Mouse (Mus musculus) brown adipose tissue, adult 24 weeks (tissue): ENCODE measurements around the gene Egfem1. TPM values are rescaled to one million over a fixed set of nuclear protein-coding genes. Genes with fewer than 3 reads are reported as not detected.

Experiments
- H3K27ac ChIP-seq: fragments of 200-500 bp; replicated peaks from 2 replicates; pipeline ENCODE4 v1.5.1; 2012; ENCODE audit warnings: low read depth, mild to moderate bottlenecking, low read length
- H3K4me1 ChIP-seq: fragments of 200-500 bp; 2 replicates; pipeline ENCODE4 v1.6.1; 2012; ENCODE audit warnings: low read length, mixed read lengths; ENCODE audit not compliant: control insufficient read depth, insufficient read depth, insufficient read length
- H3K4me3 ChIP-seq: fragments of 200-500 bp; 2 replicates; pipeline ENCODE4 v1.5.1; 2012; ENCODE audit warnings: low read depth, mild to moderate bottlenecking, low read length, moderate library complexity; ENCODE audit not compliant: insufficient read depth
- polyA plus RNA-seq: library from polyadenylated mRNA; stranded (reverse); fragments of >200 nt; gene quantifications from 2 replicates; pipeline ENCODE4 v1.2.4, GENCODE M21; 2012; ENCODE audit not compliant: missing spikeins, insufficient read depth, insufficient read length

The Egfem1 gene
- polyA plus RNA-seq: not detected in 2 replicates

DNA sequence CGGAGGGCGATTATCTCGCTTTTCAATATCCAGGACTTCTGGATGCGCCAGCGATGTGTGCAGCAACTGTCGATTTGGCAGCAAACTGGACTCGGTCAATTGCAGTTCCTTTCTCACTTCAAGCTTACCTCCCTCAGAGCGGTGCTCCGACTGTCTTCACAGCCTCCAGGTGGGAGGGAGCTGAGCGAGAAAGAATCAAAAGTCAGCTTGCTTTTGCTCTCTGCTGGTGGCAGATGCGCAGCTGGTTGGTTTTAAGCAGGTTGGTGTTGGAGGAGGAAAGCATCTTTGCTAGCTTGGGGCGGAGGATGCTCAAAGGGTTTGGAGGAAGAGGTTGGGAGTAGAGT lies at the start of gene Egfem1:
Gene Egfem1, plus strand, starts transcription at position 72 of the 344 bp plus-strand sequence.
- no peak within 1 kb of the TSS for H3K27ac ChIP-seq
- peak within 1 kb of the TSS; percentile 52 for H3K4me3 ChIP-seq
- no peaks in the 10 kb centered on the region for H3K4me1 ChIP-seq

DNA sequence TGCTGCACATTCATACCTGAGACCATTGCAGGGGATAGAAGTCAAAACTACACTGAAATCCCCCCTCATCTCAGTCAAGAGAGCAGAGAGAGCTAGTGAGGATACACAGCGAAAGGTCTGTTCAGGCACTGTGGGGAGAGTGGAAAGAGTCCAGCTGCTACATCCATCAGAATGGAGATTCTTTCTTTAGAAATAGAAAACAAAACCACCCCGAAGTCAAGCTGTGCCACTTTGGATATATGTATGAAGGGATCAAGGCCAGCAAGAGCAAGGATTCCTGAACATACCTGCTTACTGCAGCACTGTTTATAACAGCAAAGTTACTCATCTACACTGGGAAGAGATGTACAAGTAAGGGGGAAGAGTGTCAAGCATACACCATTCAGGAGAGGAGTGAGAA lies 48.7 kb upstream of the Egfem1 start:
- Histone ChIP-seq H3K4me1 (no peaks in the 10 kb centered on the region), H3K4me3 (no peak overlapping the region), H3K27ac (no peak overlapping the region)

DNA sequence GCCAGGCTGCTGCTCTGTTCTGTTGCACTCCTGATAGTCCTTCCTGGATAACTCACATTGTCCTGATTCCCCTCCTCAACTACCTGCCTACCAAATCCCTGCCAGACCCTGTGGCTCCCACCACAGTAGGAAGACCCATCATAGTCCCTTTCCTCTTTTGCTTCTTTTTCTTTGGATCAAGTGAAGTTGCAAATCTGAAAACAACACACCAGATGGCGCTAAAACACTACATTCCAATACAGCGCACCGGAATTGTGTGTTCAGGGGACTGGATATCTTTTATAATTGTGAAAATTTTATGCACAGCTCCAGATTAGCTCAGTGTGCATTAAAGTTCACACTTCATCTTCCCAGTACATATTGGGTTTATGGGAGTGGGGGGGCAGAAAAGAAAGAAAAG lies 45.7 kb upstream of the Egfem1 start:
- H3K4me3 ChIP-seq: no peak overlapping the region
- H3K4me1 ChIP-seq: no peaks in the 10 kb centered on the region
- no peak overlapping the region for H3K27ac ChIP-seq

DNA sequence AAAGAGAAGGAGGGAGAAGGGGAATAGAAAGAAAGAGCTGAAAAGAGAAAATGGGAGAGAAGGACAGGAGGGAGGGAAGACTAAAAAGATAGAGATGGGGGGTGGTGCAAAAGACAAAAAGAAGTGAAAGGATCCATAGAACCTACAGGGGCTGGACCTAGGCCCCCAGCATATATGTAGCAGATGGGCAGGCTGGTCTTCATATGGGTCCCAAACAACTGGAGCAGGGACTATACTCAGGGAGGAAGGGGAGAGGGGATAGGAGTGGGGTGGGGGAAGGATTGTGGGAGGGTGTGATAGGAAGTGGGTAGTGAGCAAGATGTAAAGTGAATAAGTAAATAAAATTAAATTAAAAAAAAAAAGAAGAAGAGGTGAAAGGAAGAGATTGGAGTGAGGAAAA lies 45.2 kb upstream of the Egfem1 start:
- no peaks in the 10 kb centered on the region for H3K4me1 ChIP-seq
- H3K27ac ChIP-seq: no peak overlapping the region
- H3K4me3 ChIP-seq: no peak overlapping the region

DNA sequence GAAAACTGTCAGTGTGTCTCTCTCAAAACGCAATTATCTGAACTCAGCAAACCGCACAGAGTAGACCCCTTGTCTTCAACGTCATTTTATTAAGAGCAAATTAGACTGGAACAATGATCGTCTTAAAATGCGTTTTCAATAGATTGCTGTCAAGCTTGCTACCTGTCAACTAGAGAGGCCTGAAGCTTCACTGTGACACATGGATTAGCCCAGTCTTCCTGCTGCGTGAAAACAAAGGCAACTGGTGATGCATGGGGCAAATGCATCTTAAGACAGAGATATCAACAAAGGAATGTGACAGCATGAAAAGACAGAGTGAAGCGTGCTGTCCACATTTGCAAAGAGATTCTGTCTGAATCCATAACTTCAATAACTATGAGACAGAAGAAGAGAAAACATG lies 41.8 kb upstream of the Egfem1 start:
- H3K27ac ChIP-seq: no peak overlapping the region
- no peak overlapping the region for H3K4me3 ChIP-seq
- H3K4me1 ChIP-seq: no peaks in the 10 kb centered on the region

DNA sequence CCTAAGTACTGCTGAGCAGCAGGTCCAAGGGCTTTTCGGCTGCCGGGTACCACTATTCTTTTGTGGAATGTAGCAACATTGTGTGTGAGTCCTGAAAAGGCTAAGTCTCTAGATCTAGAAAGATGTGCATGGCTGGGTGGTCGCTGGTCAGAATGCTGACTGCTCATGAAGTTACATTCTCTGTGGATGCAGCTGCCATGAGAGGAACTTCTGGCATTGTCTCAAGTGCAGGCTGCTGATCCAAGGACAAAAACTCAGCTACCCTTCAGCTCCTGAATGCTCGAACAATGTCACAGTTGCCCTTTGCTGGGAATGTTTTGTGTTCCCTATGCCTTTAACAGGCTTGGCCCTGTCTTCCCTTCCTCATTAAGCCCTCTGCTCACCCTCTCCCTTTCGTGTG lies 35.5 kb upstream of the Egfem1 start:
- Histone ChIP-seq H3K4me3 (no peak overlapping the region), H3K27ac (no peak overlapping the region), H3K4me1 (no peaks in the 10 kb centered on the region)

DNA sequence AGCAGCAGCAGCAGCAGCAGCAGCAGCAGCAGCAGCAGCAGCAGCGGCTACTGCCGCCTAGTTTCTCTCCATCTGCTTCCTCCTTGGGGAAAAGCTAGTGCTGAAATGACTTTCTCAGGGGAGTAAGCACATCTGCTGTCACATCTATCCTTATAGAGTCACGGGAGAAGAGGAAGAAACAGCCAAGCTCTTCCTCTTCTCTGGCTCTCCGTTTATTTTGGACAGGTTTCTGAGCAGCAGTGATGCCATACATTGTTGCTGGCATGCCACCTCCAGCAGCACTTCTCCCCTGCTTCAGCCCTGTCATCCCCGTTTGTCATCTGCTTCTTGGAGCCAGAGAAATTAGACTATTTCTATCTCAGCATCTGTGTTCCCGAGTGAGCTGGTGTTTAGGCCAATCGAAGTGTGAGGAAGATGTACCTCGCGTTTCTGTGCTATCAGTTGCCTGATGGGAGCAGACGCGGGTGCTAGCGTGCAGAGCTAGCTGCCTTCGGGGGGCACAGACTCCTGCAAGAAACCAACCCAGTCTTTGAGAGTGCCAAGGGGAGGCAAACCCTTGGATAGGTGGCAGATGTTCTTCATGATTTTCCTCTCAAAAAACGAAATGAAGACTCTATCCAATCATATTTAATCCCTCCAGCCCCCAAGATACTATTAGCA lies 34.4 kb upstream of the Egfem1 start:
- Histone ChIP-seq H3K27ac (no peak overlapping the region), H3K4me1 (no peaks in the 10 kb centered on the region), H3K4me3 (no peak overlapping the region)

DNA sequence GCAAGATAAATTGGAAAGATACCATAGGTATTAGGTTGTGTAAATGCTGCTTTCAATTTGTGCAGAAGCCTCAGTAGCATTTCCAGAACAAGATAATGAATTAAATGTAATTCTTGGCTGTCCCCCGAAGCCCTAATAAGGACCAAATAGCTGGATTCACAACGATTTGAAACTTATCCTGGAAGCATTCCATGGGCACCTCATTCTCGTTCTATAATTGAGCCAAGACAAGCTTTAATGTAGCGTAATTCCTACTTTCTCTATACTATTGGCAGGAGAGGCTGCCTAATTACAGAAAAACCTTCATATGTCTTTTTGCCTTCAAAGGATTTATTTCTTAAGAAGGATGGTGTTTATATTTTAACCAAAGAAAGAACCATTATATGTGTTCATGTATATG lies 18.7 kb upstream of the Egfem1 start:
- H3K4me1 ChIP-seq: no peaks in the 10 kb centered on the region
- no peak overlapping the region for H3K4me3 ChIP-seq
- H3K27ac ChIP-seq: no peak overlapping the region

DNA sequence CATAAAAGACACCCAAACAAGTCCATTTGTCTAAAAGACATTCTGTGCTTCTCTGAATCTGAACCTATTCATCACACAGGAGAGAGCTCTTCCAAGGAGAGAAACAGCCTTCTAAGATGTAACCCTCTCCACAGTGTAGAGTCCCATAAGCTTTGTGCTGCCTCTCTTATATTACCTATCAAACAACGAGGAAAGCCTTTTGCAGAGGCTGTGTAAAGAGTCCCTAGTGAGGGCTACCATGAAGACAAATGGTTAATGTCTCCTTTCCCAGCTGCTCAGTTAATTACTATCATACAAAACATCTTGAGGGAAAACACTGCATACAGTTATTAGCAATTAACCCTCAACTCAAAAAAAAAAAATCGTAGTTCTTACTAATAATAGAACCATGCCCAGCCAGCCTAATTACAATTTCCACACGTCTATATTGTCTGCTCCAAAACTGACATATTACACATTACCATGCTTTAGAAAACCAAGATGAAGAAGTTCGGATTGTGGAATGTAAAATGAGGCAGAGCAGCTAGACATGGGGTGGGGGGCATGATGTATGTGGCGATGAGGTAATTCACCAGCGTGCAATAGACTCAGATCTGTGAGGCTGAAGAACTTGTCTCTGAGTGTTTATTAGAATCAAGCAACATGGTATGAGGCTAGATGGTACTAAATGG lies 13.3 kb upstream of the Egfem1 start:
- no peaks in the 10 kb centered on the region for H3K4me1 ChIP-seq
- H3K27ac ChIP-seq: no peak overlapping the region
- no peak overlapping the region for H3K4me3 ChIP-seq

DNA sequence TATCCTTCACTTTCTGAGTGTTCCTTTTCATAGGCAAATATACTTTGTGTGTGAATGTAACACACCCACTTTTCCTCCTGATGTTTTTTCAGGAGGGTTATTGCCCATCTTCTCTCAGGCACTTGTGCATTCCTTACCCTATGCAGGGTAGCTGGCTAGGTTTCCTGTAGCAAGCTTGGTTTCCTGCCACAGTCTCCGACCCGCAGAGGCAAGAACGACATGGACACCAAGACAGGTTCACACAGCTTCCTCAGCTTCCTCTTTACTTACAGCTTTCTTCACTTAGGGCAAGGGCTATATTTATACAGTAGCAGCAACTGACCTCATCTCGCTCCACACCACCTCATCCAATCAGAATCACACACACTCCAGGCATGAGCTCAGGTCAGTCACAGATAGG lies 10.5 kb upstream of the Egfem1 start:
- Histone ChIP-seq H3K4me3 (no peak overlapping the region), H3K4me1 (no peaks in the 10 kb centered on the region), H3K27ac (no peak overlapping the region)

DNA sequence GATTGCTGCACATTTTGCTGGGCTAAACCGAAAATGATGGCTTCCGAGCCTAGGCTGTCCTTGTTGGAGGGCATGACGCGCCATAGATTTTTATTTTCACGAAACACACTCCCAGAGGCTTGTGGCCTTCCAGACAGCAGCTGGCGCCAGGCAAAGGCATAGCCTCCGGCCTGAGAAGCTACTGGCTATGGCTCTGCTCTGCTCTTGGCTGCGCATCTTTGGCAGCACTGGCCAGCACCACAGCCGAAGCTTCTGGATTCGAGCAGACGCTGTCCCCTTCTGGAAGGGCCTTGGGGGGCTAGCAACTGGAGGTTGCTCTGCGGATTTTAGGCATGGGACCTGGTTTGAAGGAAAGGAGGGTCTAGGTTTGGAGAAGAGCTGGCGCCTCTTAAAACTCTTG lies 306 bp upstream of the Egfem1 start:
- Histone ChIP-seq H3K4me3 (no peak overlapping the region), H3K27ac (no peak overlapping the region), H3K4me1 (no peaks in the 10 kb centered on the region)

DNA sequence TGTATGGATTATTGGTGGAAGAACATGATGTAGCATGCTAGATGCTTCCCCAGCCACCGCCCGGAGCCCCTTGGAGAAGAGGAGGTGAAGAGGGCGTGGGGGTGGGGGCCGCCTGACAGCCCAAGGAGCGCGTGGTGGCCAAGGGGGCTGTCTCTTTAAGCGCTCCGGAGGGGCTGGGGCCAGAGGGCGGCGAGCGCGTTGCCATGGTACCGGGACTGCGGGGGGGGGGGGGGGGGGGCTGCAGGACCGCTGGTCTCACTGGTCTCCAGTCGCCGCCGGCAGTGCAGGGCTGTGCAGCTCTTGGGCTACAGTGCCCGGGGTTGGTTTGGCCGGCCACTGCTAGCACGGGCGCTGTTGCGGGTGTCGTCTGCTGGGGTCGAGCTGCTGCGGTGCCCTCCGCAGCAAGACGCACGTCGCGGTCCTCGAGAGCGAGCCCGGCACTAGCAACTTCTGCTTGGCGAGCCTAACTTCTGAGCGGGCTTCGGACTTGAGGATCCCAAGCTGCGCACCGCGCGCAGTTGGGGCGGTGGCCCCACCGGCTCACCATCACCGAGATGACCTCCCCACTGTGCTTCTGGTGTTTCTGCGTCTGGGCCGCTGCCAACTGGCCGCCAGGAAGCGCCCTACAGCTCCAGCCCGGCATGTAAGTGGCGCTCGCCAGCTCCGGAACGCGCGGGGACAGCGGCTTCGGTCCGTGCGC lies 623 bp downstream of the Egfem1 start:
- Histone ChIP-seq H3K4me1 (no peaks in the 10 kb centered on the region), H3K4me3 (peak overlapping the region; percentile 52), H3K27ac (no peak overlapping the region)

DNA sequence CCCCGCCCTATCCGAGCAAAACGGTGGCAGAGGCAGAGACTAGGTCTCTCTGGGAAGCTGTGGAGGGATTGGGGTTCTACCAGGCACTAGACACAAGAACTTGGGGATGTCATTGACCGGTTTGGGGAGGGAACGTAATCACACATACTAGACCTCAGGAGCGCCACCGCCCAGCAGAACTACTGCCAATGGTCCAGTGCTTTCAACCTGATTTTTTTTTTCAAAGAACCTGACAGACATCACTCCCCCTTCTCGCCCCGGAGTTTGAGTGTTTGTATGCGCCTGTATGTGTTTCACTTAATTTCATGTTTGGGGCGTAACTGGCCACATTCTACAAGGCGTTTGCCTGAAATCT lies 1.1 kb downstream of the Egfem1 start:
- Histone ChIP-seq H3K4me1 (no peaks in the 10 kb centered on the region), H3K4me3 (peak overlapping the region; percentile 52), H3K27ac (no peak overlapping the region)

DNA sequence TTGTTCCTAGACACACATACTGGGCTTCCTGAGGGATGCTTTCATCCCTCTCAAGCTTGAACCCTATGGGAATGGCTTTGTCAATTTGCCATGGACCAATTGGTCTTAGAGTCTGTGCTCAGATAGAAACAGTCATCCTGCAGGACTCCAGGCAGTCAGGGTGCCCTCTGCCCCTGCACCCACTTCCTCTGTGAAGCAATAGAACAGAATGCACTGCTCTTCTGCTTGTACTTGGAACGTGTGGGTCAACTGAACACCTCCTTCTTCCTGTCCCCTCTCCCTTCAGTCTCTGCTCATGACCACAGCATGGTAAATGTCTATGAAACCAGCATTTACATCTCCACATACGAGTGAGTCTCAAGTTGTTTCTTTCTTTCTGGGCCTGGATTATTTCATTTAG lies 16.6 kb downstream of the Egfem1 start:
- no peaks in the 10 kb centered on the region for H3K4me1 ChIP-seq
- H3K27ac ChIP-seq: no peak overlapping the region
- no peak overlapping the region for H3K4me3 ChIP-seq

DNA sequence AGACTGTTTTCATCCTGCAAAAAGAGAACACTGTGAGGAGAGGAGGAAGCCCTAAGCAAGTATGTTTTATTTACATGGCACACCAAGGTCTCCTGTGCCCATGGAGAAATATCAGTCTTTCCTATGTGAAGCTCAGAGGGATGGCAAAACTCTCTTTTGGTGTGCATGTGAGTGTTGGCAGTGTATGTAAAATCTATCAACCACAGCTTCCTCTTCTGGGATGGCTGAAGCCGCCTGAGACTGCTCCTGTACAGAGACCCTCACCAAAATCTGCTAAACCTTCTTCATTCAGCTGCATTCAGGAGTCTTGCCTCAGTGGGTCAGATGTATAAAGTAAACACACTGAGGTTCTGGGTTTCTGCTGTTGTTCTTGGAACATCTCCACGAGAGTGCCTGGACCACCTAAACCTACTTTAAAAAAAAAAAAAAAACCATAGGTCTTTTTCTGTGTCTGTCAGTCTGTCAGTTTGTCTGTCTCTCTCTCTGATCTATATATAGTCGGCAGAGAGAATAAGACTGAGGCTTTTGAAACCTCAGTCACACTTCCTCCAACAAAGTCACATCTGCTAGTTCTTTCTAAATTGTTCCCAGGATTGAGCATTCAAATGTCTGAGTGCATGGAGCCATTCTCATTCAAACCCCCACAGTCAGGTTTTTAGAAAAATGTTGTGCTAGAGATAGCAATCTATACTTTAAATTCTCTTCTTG lies 24.3 kb downstream of the Egfem1 start:
- H3K27ac ChIP-seq: no peak overlapping the region
- no peaks in the 10 kb centered on the region for H3K4me1 ChIP-seq
- no peak overlapping the region for H3K4me3 ChIP-seq
